Mouse (Mus musculus) liver, embryonic 11.5 days (tissue): Measurements from ENCODE around the gene Vav3. TPM values are rescaled to one million over a fixed set of nuclear protein-coding genes. Genes with fewer than 3 reads are reported as not detected.

ENCODE experiments used
- ATAC-seq: fragments of 200-750 bp; cut with Nextera tagmentation; replicated peaks from 2 replicates; pipeline ENCODE4 v1.8.0; 2017; ENCODE audit warnings: moderate number of reproducible peaks, mild to moderate bottlenecking, moderate TSS enrichment, moderate library complexity; ENCODE audit not compliant: low FRiP score
- DNase-seq: peaks from one replicate; pipeline ENCODE4 v3.0.0-alpha.2; 2017; ENCODE audit warnings: low spot score
- H3K27ac ChIP-seq: fragments of 300-500 bp; sonication (generic); 2 replicates; pipeline ENCODE4 v1.5.1; 2014; ENCODE audit warnings: mild to moderate bottlenecking, low read depth, low read length, control low read depth
- H3K27me3 ChIP-seq: fragments of 300-500 bp; sonication (generic); replicated peaks from 2 replicates; pipeline ENCODE4 v1.6.1; 2014; ENCODE audit warnings: low read length, mixed read lengths; ENCODE audit not compliant: control insufficient read depth, insufficient read depth
- H3K36me3 ChIP-seq: fragments of 300-500 bp; sonication (generic); 2 replicates; pipeline ENCODE4 v1.6.1; 2014; ENCODE audit warnings: mild to moderate bottlenecking, low read length, moderate library complexity, mixed read lengths; ENCODE audit not compliant: control insufficient read depth, insufficient read depth
- H3K4me1 ChIP-seq: fragments of 300-500 bp; sonication (generic); replicated peaks from 2 replicates; pipeline ENCODE4 v1.6.1; 2014; ENCODE audit warnings: low read length, mixed read lengths; ENCODE audit not compliant: control insufficient read depth, insufficient read depth
- H3K4me2 ChIP-seq: fragments of 300-500 bp; sonication (generic); 2 replicates; pipeline ENCODE4 v1.6.1; 2014; ENCODE audit warnings: mild to moderate bottlenecking, control low read depth, moderate library complexity
- H3K4me3 ChIP-seq: fragments of 300-500 bp; sonication (generic); 2 replicates; pipeline ENCODE4 v1.5.1; 2014; ENCODE audit warnings: low read depth, low read length, control low read depth
- H3K9ac ChIP-seq: fragments of 300-500 bp; sonication (generic); 2 replicates; pipeline ENCODE4 v1.6.1; 2014; ENCODE audit warnings: low read depth, low read length, control low read depth
- H3K9me3 ChIP-seq: fragments of 300-500 bp; sonication (generic); 2 replicates; pipeline ENCODE4 v1.6.1; 2016; ENCODE audit warnings: low read length, inconsistent platforms, mixed read lengths; ENCODE audit not compliant: control insufficient read depth
- WGBS: fragments of 180-500 bp; shearing (Covaris S2); extraction: QIAGEN DNeasy Blood & Tissue Kit; methylation state at CpG from one replicate; pipeline ENCODE4 v1.1.7; 2014; 5-methylcytosine and 5-hydroxymethylcytosine counted together
- polyA plus RNA-seq: library from polyadenylated mRNA; unstranded; fragments of >200 nt; fragmentation: Nextera tagmentation; extraction: Ambion mirVana; gene quantifications from 2 replicates; pipeline ENCODE4 v1.2.1, GENCODE M21; 2014

Vav3 gene
- polyA plus RNA-seq, 1 experiment from 2014 or later, result 5.8 TPM

DNA sequence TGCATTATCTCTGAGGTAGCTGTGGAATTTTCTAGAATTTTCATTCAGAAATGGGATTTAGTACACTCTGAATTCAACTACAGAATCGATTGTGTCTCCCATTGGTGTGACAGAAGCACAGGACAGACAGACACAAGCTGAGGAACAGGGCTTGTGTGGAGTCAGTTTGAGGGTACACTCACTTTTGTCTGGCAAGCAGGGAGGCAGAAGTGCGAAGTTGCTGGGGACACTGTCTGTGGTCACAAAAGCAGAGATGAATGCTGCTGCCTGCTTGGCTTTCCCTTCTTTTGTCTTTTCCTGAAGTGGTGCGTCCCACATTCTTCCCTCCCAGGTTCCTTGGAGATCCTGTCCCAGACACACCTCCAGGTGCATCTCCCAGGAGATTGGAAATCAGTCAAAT is 28.6 kb upstream of the Vav3 start:
- Histone ChIP-seq H3K36me3 (no peaks in the 10 kb centered on the region), H3K27ac (no peak overlapping the region), H3K9ac (no peak overlapping the region), H3K27me3 (no peaks in the 10 kb centered on the region), H3K4me3 (no peak overlapping the region), H3K4me1 (peaks cover 5% of the 10 kb centered on the region; the same call in 1 of the 2 replicates), H3K9me3 (no peaks in the 10 kb centered on the region), H3K4me2 (no peak overlapping the region)
- ATAC-seq (no peak), DNase-seq (no peak)
- 70% methylated on average over 3 of the region's 3 CpGs for WGBS

DNA sequence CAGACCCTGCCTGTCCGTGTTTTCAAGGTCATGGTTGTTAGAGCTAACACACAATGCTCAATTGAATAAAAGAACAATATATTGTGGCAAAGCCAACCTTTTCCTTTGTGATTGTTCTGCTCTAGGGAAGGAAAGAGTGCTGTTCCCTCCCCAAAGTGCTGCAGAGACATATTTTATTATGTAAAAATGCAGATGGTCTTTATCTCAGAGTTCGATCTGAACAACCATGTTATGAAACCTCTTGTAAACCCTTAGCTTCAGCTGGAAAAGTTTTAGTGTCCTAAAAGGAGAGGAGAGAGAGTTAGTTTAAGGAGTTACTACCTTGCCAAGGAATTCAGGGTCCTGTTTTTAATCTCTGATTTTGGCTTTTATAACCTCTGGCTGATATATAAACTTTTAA is 27.0 kb upstream of the Vav3 start:
- Histone ChIP-seq H3K4me2 (no peak overlapping the region), H3K36me3 (no peaks in the 10 kb centered on the region), H3K4me3 (no peak overlapping the region), H3K9me3 (no peaks in the 10 kb centered on the region), H3K4me1 (peaks cover 3% of the 10 kb centered on the region; the same call in 1 of the 2 replicates), H3K9ac (no peak overlapping the region), H3K27ac (no peak overlapping the region), H3K27me3 (no peaks in the 10 kb centered on the region)
- 76% methylated on average over 2 of the region's 2 CpGs for WGBS
- ATAC-seq (no peak), DNase-seq (no peak)

DNA sequence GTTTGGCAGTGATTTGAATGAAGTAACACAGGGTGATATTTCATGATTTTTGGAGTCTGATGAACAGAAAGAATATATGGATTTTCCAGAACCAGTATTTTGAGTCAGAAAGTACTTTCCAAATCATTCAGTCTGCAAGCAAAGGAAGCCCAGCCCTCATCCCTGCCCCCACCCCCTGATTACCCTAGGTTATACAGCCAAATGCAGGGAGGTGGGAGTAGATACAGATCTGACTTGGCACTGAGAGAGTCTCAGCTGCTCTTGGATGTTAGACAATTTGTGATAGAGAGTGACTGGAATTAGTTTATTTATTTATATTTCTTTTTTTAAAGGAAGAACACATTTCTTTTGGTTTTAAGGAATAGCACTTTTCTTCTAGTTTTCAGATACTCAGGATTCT is 18.2 kb upstream of the Vav3 start:
- H3K27ac ChIP-seq, result no peak overlapping the region
- H3K9ac ChIP-seq, result no peak overlapping the region
- ATAC-seq (no peak), DNase-seq (no peak)
- no peaks in the 10 kb centered on the region for H3K9me3 ChIP-seq
- H3K36me3 ChIP-seq, result no peaks in the 10 kb centered on the region
- H3K27me3 ChIP-seq, result no peaks in the 10 kb centered on the region
- H3K4me3 ChIP-seq, result no peak overlapping the region
- H3K4me1 ChIP-seq, result no peaks in the 10 kb centered on the region
- no peak overlapping the region for H3K4me2 ChIP-seq

DNA sequence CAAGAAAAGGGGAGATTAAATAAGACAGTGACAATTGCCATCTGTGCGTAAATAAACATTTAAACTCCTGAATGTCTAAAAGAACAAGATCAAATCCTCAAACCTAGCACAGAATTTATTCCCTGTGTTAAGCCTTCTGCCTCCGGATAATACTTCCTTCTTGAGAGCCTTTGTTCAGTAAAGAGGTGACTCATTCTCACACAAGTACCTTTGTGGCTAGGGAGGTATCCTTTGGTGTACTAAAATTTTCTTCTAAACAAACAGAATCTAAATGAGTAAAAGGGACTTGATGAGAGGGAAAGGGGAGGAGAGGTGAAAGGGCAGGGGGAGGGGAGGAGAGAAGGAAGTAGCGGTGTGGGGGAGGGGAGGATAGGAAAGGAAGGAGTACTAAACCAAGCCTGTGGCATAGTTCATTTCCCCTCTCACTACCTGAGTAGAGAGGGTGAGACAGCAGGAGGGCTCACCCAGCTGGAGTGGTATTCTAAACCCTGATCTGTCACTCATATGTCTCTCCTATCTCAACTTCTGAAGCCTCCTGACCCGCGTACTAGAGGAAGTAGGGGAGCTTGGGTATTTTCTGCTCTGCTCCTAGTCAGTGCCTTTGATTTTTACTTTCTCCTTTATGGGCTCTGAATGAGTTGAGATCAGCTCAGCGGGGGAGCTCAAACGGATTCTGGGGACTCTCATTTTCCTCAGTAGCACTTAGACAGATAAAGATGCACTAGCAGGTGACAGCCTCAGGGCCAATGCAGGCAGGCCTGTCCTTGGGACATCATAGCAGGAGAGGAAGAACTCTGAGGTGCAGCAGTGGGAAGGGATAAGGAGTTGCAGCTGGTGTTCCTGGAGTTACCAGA is 16.8 kb upstream of the Vav3 start:
- 48% methylated on average over 7 of the region's 7 CpGs for WGBS
- no peaks in the 10 kb centered on the region for H3K9me3 ChIP-seq
- ATAC-seq, result no peak
- no peak overlapping the region for H3K27ac ChIP-seq
- no peaks in the 10 kb centered on the region for H3K36me3 ChIP-seq
- H3K4me1 ChIP-seq, result no peaks in the 10 kb centered on the region
- no peak overlapping the region for H3K9ac ChIP-seq
- H3K4me3 ChIP-seq, result no peak overlapping the region
- no peaks in the 10 kb centered on the region for H3K27me3 ChIP-seq
- no peak overlapping the region for H3K4me2 ChIP-seq
- no peak for DNase-seq

- 70% methylated on average over 3 of the region's 3 CpGs for WGBS
- Histone ChIP-seq H3K9ac (no peak overlapping the region), H3K27ac (no peak overlapping the region)
Observed at GRCm38 (mm10) chr3:109327128-109327527, 13.3 kb upstream of the Vav3 start.

GRCm38 (mm10) chr3:109332755-109333154 is 7.7 kb upstream of the Vav3 start:
- DNase-seq, result no peak
- H3K27me3 ChIP-seq, result no peaks in the 10 kb centered on the region
- H3K9me3 ChIP-seq, result no peaks in the 10 kb centered on the region
- no peak overlapping the region for H3K27ac ChIP-seq
- ATAC-seq, result no peak
- H3K36me3 ChIP-seq, result no peaks in the 10 kb centered on the region
- no peak overlapping the region for H3K4me3 ChIP-seq
- no peak overlapping the region for H3K9ac ChIP-seq
- H3K4me2 ChIP-seq, result no peak overlapping the region
- WGBS, result 74% methylated on average over 5 of the region's 5 CpGs
- no peaks in the 10 kb centered on the region for H3K4me1 ChIP-seq

More at GRCm38 (mm10) chr3:109327128-109327527, 13.3 kb upstream of the Vav3 start:
- DNase-seq (no peak), ATAC-seq (no peak)
- no peaks in the 10 kb centered on the region for H3K9me3 ChIP-seq
- no peak overlapping the region for H3K4me2 ChIP-seq
- H3K27me3 ChIP-seq, result no peaks in the 10 kb centered on the region
- no peaks in the 10 kb centered on the region for H3K36me3 ChIP-seq
- no peak overlapping the region for H3K4me3 ChIP-seq
- no peaks in the 10 kb centered on the region for H3K4me1 ChIP-seq

DNA sequence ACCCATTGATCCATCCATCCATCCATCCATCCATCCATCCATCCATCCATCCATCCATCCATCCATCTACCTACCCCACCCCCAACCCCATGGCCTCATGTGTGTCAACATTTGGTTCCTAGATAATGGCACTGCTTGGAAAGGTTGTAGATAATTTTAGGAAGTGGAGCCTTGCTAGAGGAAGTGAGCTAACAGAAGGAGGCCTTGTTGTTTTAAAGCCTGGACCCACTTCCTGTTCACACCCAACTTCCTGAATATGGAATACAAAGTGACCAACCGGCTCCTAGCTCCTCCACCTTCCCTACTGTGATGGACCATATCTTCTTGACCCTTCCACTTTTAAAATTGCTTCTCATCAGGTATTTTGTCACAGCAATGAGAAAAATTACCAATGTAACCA is 5.0 kb upstream of the Vav3 start:
- WGBS, result 56% methylated on average over 1 of the region's 1 CpGs

GRCm38 (mm10) chr3:109339290-109339689 is 1.2 kb upstream of the Vav3 start:
- no peaks in the 10 kb centered on the region for H3K27me3 ChIP-seq
- H3K4me2 ChIP-seq, result no peak overlapping the region
- no peak for ATAC-seq
- no peak overlapping the region for H3K4me3 ChIP-seq
- H3K9ac ChIP-seq, result no peak overlapping the region
- H3K27ac ChIP-seq, result no peak overlapping the region
- no peaks in the 10 kb centered on the region for H3K36me3 ChIP-seq
- 61% methylated on average over 9 of the region's 9 CpGs for WGBS
- H3K9me3 ChIP-seq, result no peaks in the 10 kb centered on the region
- H3K4me1 ChIP-seq, result no peaks in the 10 kb centered on the region
- DNase-seq, result no peak

More for the DNA sequence above, 5.0 kb upstream of the Vav3 start:
- no peaks in the 10 kb centered on the region for H3K4me1 ChIP-seq
- H3K27me3 ChIP-seq, result no peaks in the 10 kb centered on the region
- H3K4me3 ChIP-seq, result no peak overlapping the region
- H3K9ac ChIP-seq, result no peak overlapping the region
- H3K27ac ChIP-seq, result no peak overlapping the region
- H3K36me3 ChIP-seq, result no peaks in the 10 kb centered on the region
- ATAC-seq (no peak), DNase-seq (no peak)
- no peak overlapping the region for H3K4me2 ChIP-seq
- no peaks in the 10 kb centered on the region for H3K9me3 ChIP-seq

GRCm38 (mm10) chr3:109339941-109340273 is 546 bp upstream of the Vav3 start:
- H3K36me3 ChIP-seq, result no peaks in the 10 kb centered on the region
- H3K9ac ChIP-seq, result peak overlapping the region; percentile 62
- H3K4me1 ChIP-seq, result no peaks in the 10 kb centered on the region
- H3K4me2 ChIP-seq, result peak overlapping the region; percentile 94
- ATAC-seq (no peak), DNase-seq (no peak)
- H3K4me3 ChIP-seq, result peak overlapping the region; percentile 72
- H3K27me3 ChIP-seq, result no peaks in the 10 kb centered on the region
- H3K9me3 ChIP-seq, result no peaks in the 10 kb centered on the region
- no peak overlapping the region for H3K27ac ChIP-seq
- under 1% methylated on average over 9 of the region's 9 CpGs for WGBS
